Mouse (Mus musculus): ENCODE results near the gene Slc4a2. TPM values are rescaled to one million over a fixed set of nuclear protein-coding genes. Genes with fewer than 3 reads are reported as not detected.
A peak's percentile ranks its signal among the peaks of the same experiment; 100 is the strongest.

Gene Slc4a2
- polyA plus RNA-seq, 1 experiment from 2014 or later, result 38.4 TPM

DNA sequence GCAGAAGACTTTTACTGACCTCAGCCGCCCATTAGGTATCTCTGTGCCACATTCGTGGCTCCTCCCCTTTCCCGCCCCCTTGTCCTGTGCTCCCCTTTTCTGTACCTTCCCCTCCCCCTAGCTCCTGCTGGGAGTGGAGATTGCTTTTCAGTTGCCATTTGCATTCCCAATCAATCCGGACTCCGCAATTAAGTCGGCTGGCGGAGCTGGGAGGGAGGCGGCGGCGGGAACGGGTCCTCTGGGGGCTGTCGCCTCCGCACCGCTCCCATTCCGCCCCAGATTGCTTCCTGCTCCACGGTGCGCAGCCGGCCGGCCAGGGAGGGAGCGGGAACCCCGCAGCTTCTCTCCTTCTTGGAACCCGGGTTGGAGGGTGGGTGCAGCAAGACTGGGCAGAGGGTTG lies 61.3 kb downstream of the Slc4a2 start:
- Histone ChIP-seq H3K4me1 (peaks cover 63% of the 10 kb centered on the region), H3K27me3 (replicated peaks; ENCODE audit: low read depth, poor library complexity, severe bottlenecking) (peaks cover 30% of the 10 kb centered on the region)
- peak; percentile 50 for DNase-seq (ENCODE audit: low spot score)

DNA sequence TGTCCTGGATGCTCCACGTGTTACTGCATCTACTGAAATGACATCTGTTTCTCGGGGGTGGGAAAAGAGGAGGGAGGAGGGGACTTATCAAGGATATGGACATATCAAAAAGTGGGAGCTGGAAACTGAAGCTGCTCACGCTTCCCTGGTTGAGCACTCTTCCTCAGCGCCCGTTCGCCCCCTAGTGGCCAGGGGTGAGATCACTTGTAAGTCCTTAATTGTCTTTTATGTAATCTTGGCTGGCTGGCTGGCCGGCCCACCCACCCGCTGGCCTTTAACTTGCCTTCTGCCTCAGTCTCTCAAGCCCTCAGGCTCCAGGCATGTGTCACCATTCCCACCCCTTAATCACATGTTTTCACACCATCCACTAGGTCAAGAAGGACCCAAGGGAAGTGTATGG lies 62.5 kb downstream of the Slc4a2 start:
- Histone ChIP-seq H3K27ac (replicated peaks) (no peak overlapping the region), H3K9me3 (no peaks in the 10 kb centered on the region), H3K4me3 (no peak overlapping the region), H3K27me3 (replicated peaks; ENCODE audit: low read depth, poor library complexity, severe bottlenecking) (peaks cover 30% of the 10 kb centered on the region), H3K4me1 (peaks cover 54% of the 10 kb centered on the region), H3K36me3 (replicated peaks) (peaks cover 94% of the 10 kb centered on the region)
- 2% methylated on average over 8 of the region's 8 CpGs for WGBS
- DNase-seq (ENCODE audit: low spot score), result peak; percentile 91

More for the DNA sequence above, 61.3 kb downstream of the Slc4a2 start:
- Histone ChIP-seq H3K9me3 (no peaks in the 10 kb centered on the region), H3K27ac (replicated peaks) (peak overlapping the region; percentile 66), H3K36me3 (replicated peaks) (peaks cover 94% of the 10 kb centered on the region), H3K4me3 (peak overlapping the region; percentile 41)
- 11% methylated on average over 22 of the region's 22 CpGs for WGBS

DNA sequence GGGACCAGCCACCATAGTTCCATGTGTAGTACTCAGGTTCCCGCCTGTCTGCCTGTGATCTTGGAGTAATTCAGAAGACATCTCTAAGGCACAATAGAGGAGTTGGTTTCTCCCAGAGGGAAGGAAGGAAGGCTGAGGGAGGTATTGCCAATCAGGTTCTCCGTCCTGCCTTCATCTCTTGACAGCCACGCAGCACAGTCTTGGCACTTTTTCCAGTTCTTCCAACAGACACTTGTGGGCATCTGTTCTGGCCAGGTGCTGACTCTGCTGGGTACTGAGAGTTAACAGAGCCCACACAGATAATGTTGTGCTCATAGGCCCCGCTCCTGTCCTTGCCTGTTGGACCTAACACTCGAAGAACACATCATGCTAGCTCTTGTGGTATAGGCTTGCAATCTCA lies 63.1 kb downstream of the Slc4a2 start:
- Histone ChIP-seq H3K9me3 (no peaks in the 10 kb centered on the region), H3K27ac (replicated peaks) (no peak overlapping the region), H3K4me3 (no peak overlapping the region), H3K4me1 (peaks cover 48% of the 10 kb centered on the region), H3K27me3 (replicated peaks; ENCODE audit: low read depth, poor library complexity, severe bottlenecking) (peaks cover 30% of the 10 kb centered on the region), H3K36me3 (replicated peaks) (peaks cover 94% of the 10 kb centered on the region)
- DNase-seq (ENCODE audit: low spot score), result no peak
- WGBS, result 86% methylated on average over 5 of the region's 5 CpGs

DNA sequence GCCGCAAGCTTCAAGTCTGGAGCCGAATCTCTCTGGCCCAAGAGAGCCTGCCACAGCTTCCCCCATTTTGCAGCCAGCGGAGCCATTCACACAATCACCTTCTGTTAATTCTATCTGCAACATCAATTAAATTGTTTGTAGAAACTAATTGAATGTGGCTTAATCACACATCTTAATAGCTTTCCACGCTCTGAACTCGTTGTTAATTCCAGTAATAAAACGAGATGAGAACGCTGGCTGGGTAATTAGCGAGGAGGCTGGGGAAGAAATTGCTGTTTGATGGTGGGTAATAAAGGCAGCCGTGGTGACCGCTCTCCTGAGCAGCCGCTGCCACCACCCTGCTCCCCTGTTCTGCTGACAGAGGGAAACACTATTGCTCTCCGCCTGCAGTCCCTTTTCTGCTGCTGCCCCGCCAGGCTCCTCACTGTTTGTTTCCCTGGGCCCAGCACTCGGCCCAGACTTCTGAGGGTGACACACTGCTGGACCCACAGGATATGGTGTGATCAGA lies 66.8 kb downstream of the Slc4a2 start:
- Histone ChIP-seq H3K9me3 (no peaks in the 10 kb centered on the region), H3K27me3 (replicated peaks; ENCODE audit: low read depth, poor library complexity, severe bottlenecking) (peaks cover 5% of the 10 kb centered on the region), H3K4me3 (no peak overlapping the region), H3K27ac (replicated peaks) (no peak overlapping the region), H3K36me3 (replicated peaks) (peaks cover 97% of the 10 kb centered on the region), H3K4me1 (peaks cover 14% of the 10 kb centered on the region)
- WGBS, result 80% methylated on average over 14 of the region's 14 CpGs
- no peak for DNase-seq (ENCODE audit: low spot score)

Other genes starting within 250 kb of the Slc4a2 start
- 10.9 and 13.7 TPM in 2 replicates for gene Kcnh2, start 72.2 kb upstream of the Slc4a2 start, polyA plus RNA-seq (2016; fragmentation: Nextera tagmentation; extraction: Ambion mirVana)
- 7.6 and 7.7 TPM in 2 replicates for gene Nos3, start 59.0 kb upstream of the Slc4a2 start, polyA plus RNA-seq (2016; fragmentation: Nextera tagmentation; extraction: Ambion mirVana)
- gene Atg9b, start 31.7 kb upstream of the Slc4a2 start, polyA plus RNA-seq (2016; fragmentation: Nextera tagmentation; extraction: Ambion mirVana), result 0.69 and 0.83 TPM in 2 replicates
- 53.6 and 57.2 TPM in 2 replicates for gene Abcb8, start 30.2 kb upstream of the Slc4a2 start, polyA plus RNA-seq (2016; fragmentation: Nextera tagmentation; extraction: Ambion mirVana)
- 0.31 and 0.34 TPM in 2 replicates for gene Asic3, start 10.4 kb upstream of the Slc4a2 start, polyA plus RNA-seq (2016; fragmentation: Nextera tagmentation; extraction: Ambion mirVana)
- 46.9 and 50.7 TPM in 2 replicates for gene Cdk5, start 307 bp upstream of the Slc4a2 start, polyA plus RNA-seq (2016; fragmentation: Nextera tagmentation; extraction: Ambion mirVana)
- 100 and 109 TPM in 2 replicates for gene Fastk, start 21.4 kb downstream of the Slc4a2 start, polyA plus RNA-seq (2016; fragmentation: Nextera tagmentation; extraction: Ambion mirVana)
- gene Tmub1, start 24.0 kb downstream of the Slc4a2 start, polyA plus RNA-seq (2016; fragmentation: Nextera tagmentation; extraction: Ambion mirVana), result 24.7 and 25.0 TPM in 2 replicates
- gene Agap3, start 28.3 kb downstream of the Slc4a2 start, polyA plus RNA-seq (2016; fragmentation: Nextera tagmentation; extraction: Ambion mirVana), result 30.8 and 36.6 TPM in 2 replicates
- 0.34 and 0.99 TPM in 2 replicates for gene Gbx1, start 103.4 kb downstream of the Slc4a2 start, polyA plus RNA-seq (2016; fragmentation: Nextera tagmentation; extraction: Ambion mirVana)
- 0.29 TPM in 1 of 2 replicates, not detected in the other for gene Asb10, start 117.1 kb downstream of the Slc4a2 start, polyA plus RNA-seq (2016; fragmentation: Nextera tagmentation; extraction: Ambion mirVana)
- 0.07 and 0.08 TPM in 2 replicates for gene 4931409K22Rik, start 133.0 kb downstream of the Slc4a2 start, polyA plus RNA-seq (2016; fragmentation: Nextera tagmentation; extraction: Ambion mirVana)
- gene Abcf2, start 153.6 kb downstream of the Slc4a2 start, polyA plus RNA-seq (2016; fragmentation: Nextera tagmentation; extraction: Ambion mirVana), result 181 and 183 TPM in 2 replicates
- gene Chpf2, start 162.9 kb downstream of the Slc4a2 start, polyA plus RNA-seq (2016; fragmentation: Nextera tagmentation; extraction: Ambion mirVana), result 14.8 and 19.6 TPM in 2 replicates
- 22.2 and 24.8 TPM in 2 replicates for gene Smarcd3, start 200.6 kb downstream of the Slc4a2 start, polyA plus RNA-seq (2016; fragmentation: Nextera tagmentation; extraction: Ambion mirVana)

All from embryonic facial prominence, embryonic 10.5 days (tissue).